Mouse (Mus musculus) intestine, embryonic 16.5 days (tissue): ENCODE measurements around the gene Lhfp. TPM values are rescaled to one million over a fixed set of nuclear protein-coding genes. Genes with fewer than 3 reads are reported as not detected.

Experiments
- ATAC-seq: fragments of 200-750 bp; cut with Nextera tagmentation; 2 replicates; pipeline ENCODE4 v1.8.0; 2017; ENCODE audit warnings: moderate TSS enrichment, moderate library complexity
- H3K27ac ChIP-seq: fragments of 300-500 bp; sonication (generic); 2 replicates; pipeline ENCODE4 v1.5.1; 2014; ENCODE audit warnings: mild to moderate bottlenecking, low read length
- H3K27me3 ChIP-seq: fragments of 300-500 bp; sonication (generic); replicated peaks from 2 replicates; pipeline ENCODE4 v1.6.1; 2014; ENCODE audit warnings: low read length, control low read depth, mixed read lengths; ENCODE audit not compliant: control insufficient read depth, insufficient read depth
- H3K36me3 ChIP-seq: fragments of 300-500 bp; sonication (generic); 2 replicates; pipeline ENCODE4 v1.6.1; 2014; ENCODE audit warnings: low read length, control low read depth; ENCODE audit not compliant: control insufficient read depth, insufficient read depth
- H3K4me1 ChIP-seq: fragments of 300-500 bp; sonication (generic); 2 replicates; pipeline ENCODE4 v1.6.1; 2014; ENCODE audit warnings: low read length, control low read depth, mixed read lengths; ENCODE audit not compliant: control insufficient read depth, insufficient read depth
- H3K4me2 ChIP-seq: fragments of 300-500 bp; sonication (generic); 2 replicates; pipeline ENCODE4 v1.6.1; 2014; ENCODE audit warnings: low read depth, low read length, control low read depth
- H3K4me3 ChIP-seq: fragments of 300-500 bp; sonication (generic); 2 replicates; pipeline ENCODE4 v1.5.1; 2014; ENCODE audit warnings: mild to moderate bottlenecking, low read length
- H3K9ac ChIP-seq: fragments of 300-500 bp; sonication (generic); 2 replicates; pipeline ENCODE4 v1.6.1; 2014; ENCODE audit warnings: low read depth, low read length
- H3K9me3 ChIP-seq: fragments of 300-500 bp; sonication (generic); 2 replicates; pipeline ENCODE4 v1.6.1; 2016; ENCODE audit warnings: low read length, control low read depth; ENCODE audit not compliant: control insufficient read depth
- WGBS: fragments of 180-500 bp; shearing (Covaris S2); extraction: QIAGEN DNeasy Blood & Tissue Kit; methylation state at CpG from one replicate; pipeline ENCODE4 v1.1.7; 2014; 5-methylcytosine and 5-hydroxymethylcytosine counted together
- polyA plus RNA-seq: library from polyadenylated mRNA; unstranded; fragments of >200 nt; fragmentation: Nextera tagmentation; extraction: Ambion mirVana; gene quantifications from 2 replicates; pipeline ENCODE4 v1.2.1, GENCODE M21; 2015

Gene Lhfp
- polyA plus RNA-seq, 1 experiment from 2014 or later = 39.6 TPM

GRCm38 (mm10) chr3:53200175-53200574 lies 158.8 kb downstream of the Lhfp start:
- no peak overlapping the region for H3K4me3 ChIP-seq
- no peak overlapping the region for H3K4me2 ChIP-seq
- H3K27me3 ChIP-seq = no peaks in the 10 kb centered on the region
- H3K27ac ChIP-seq = no peak overlapping the region
- H3K36me3 ChIP-seq = no peaks in the 10 kb centered on the region
- WGBS = 89% methylated on average over 8 of the region's 8 CpGs
- H3K9me3 ChIP-seq = no peaks in the 10 kb centered on the region
- H3K4me1 ChIP-seq = peaks cover 12% of the 10 kb centered on the region
- H3K9ac ChIP-seq = no peak overlapping the region
- ATAC-seq = no peak

GRCm38 (mm10) chr3:53200853-53201252 lies 159.5 kb downstream of the Lhfp start:
- Histone ChIP-seq H3K27ac (no peak overlapping the region), H3K36me3 (no peaks in the 10 kb centered on the region), H3K9me3 (no peaks in the 10 kb centered on the region), H3K4me2 (no peak overlapping the region), H3K4me3 (no peak overlapping the region), H3K4me1 (peaks cover 12% of the 10 kb centered on the region), H3K9ac (no peak overlapping the region), H3K27me3 (no peaks in the 10 kb centered on the region)
- 76% methylated on average over 10 of the region's 10 CpGs for WGBS
- no peak for ATAC-seq

GRCm38 (mm10) chr3:53201670-53202069 lies 160.3 kb downstream of the Lhfp start:
- Histone ChIP-seq H3K9ac (no peak overlapping the region), H3K36me3 (no peaks in the 10 kb centered on the region), H3K4me2 (no peak overlapping the region), H3K9me3 (no peaks in the 10 kb centered on the region), H3K4me1 (peaks cover 12% of the 10 kb centered on the region), H3K27me3 (no peaks in the 10 kb centered on the region), H3K4me3 (no peak overlapping the region), H3K27ac (no peak overlapping the region)
- no peak for ATAC-seq
- WGBS = 50% methylated on average over 10 of the region's 10 CpGs

GRCm38 (mm10) chr3:53202184-53202583 lies 160.9 kb downstream of the Lhfp start:
- Histone ChIP-seq H3K27me3 (no peaks in the 10 kb centered on the region), H3K36me3 (no peaks in the 10 kb centered on the region), H3K27ac (no peak overlapping the region), H3K9ac (no peak overlapping the region), H3K4me3 (no peak overlapping the region), H3K4me2 (no peak overlapping the region), H3K4me1 (peaks cover 12% of the 10 kb centered on the region), H3K9me3 (no peaks in the 10 kb centered on the region)
- WGBS = 70% methylated on average over 6 of the region's 6 CpGs
- ATAC-seq = no peak

GRCm38 (mm10) chr3:53202698-53203097 lies 161.4 kb downstream of the Lhfp start:
- WGBS = 45% methylated on average over 3 of the region's 3 CpGs
- Histone ChIP-seq H3K9me3 (no peaks in the 10 kb centered on the region), H3K27ac (no peak overlapping the region), H3K4me1 (peaks cover 12% of the 10 kb centered on the region), H3K4me3 (no peak overlapping the region), H3K27me3 (no peaks in the 10 kb centered on the region), H3K9ac (no peak overlapping the region), H3K36me3 (no peaks in the 10 kb centered on the region), H3K4me2 (no peak overlapping the region)
- no peak for ATAC-seq

- H3K4me2 ChIP-seq = no peak overlapping the region
- no peaks in the 10 kb centered on the region for H3K27me3 ChIP-seq
- H3K4me1 ChIP-seq = peaks cover 12% of the 10 kb centered on the region
- no peaks in the 10 kb centered on the region for H3K36me3 ChIP-seq
- H3K4me3 ChIP-seq = no peak overlapping the region
- WGBS = 75% methylated on average over 5 of the region's 5 CpGs
- no peaks in the 10 kb centered on the region for H3K9me3 ChIP-seq
- no peak overlapping the region for H3K9ac ChIP-seq
- ATAC-seq = no peak
- no peak overlapping the region for H3K27ac ChIP-seq
These were observed 162.3 kb downstream of the Lhfp start for GRCm38 (mm10) chr3:53203656-53204055.

GRCm38 (mm10) chr3:53204348-53204984 lies 163.1 kb downstream of the Lhfp start:
- H3K36me3 ChIP-seq = no peaks in the 10 kb centered on the region
- 79% methylated on average over 7 of the region's 7 CpGs for WGBS
- H3K27me3 ChIP-seq = no peaks in the 10 kb centered on the region
- H3K4me2 ChIP-seq = no peak overlapping the region
- no peak overlapping the region for H3K4me3 ChIP-seq
- no peaks in the 10 kb centered on the region for H3K9me3 ChIP-seq
- no peak overlapping the region for H3K9ac ChIP-seq
- H3K27ac ChIP-seq = no peak overlapping the region
- no peak for ATAC-seq
- H3K4me1 ChIP-seq = peaks cover 12% of the 10 kb centered on the region

GRCm38 (mm10) chr3:53204985-53205365 lies 163.6 kb downstream of the Lhfp start:
- Histone ChIP-seq H3K4me2 (no peak overlapping the region), H3K4me3 (no peak overlapping the region), H3K27ac (no peak overlapping the region), H3K9me3 (no peaks in the 10 kb centered on the region), H3K4me1 (peaks cover 12% of the 10 kb centered on the region), H3K27me3 (no peaks in the 10 kb centered on the region), H3K36me3 (no peaks in the 10 kb centered on the region), H3K9ac (no peak overlapping the region)
- 91% methylated on average over 1 of the region's 1 CpGs for WGBS
- no peak for ATAC-seq

GRCm38 (mm10) chr3:53205706-53206105 lies 164.4 kb downstream of the Lhfp start:
- Histone ChIP-seq H3K4me2 (no peak overlapping the region), H3K4me1 (peaks cover 12% of the 10 kb centered on the region), H3K36me3 (no peaks in the 10 kb centered on the region), H3K27me3 (no peaks in the 10 kb centered on the region), H3K27ac (no peak overlapping the region), H3K9me3 (no peaks in the 10 kb centered on the region), H3K9ac (no peak overlapping the region), H3K4me3 (no peak overlapping the region)
- 87% methylated on average over 3 of the region's 3 CpGs for WGBS
- no peak for ATAC-seq
